Mouse (Mus musculus) neural tube, embryonic 13.5 days (tissue): ENCODE data around the gene Atrip. TPM values are rescaled to one million over a fixed set of nuclear protein-coding genes. Genes with fewer than 3 reads are reported as not detected.

Experiments
- ATAC-seq: fragments of 200-750 bp; cut with Nextera tagmentation; 2 replicates; pipeline ENCODE4 v1.8.0; 2017; ENCODE audit warnings: low read depth, mild to moderate bottlenecking, moderate TSS enrichment, moderate library complexity
- H3K27ac ChIP-seq: fragments of 300-500 bp; sonication (generic); replicated peaks from 2 replicates; pipeline ENCODE4 v1.5.1; 2015; ENCODE audit warnings: moderate library complexity, mild to moderate bottlenecking, inconsistent platforms
- H3K27me3 ChIP-seq: fragments of 300-500 bp; sonication (generic); 2 replicates; pipeline ENCODE4 v1.6.1; 2015; ENCODE audit warnings: mild to moderate bottlenecking, inconsistent platforms
- H3K36me3 ChIP-seq: fragments of 300-500 bp; sonication (generic); 2 replicates; pipeline ENCODE4 v1.6.1; 2015; ENCODE audit warnings: mild to moderate bottlenecking, inconsistent platforms
- H3K4me1 ChIP-seq: fragments of 300-500 bp; sonication (generic); replicated peaks from 2 replicates; pipeline ENCODE4 v1.6.1; 2015; ENCODE audit warnings: inconsistent platforms
- H3K4me2 ChIP-seq: fragments of 300-500 bp; sonication (generic); 2 replicates; pipeline ENCODE4 v1.6.1; 2015; ENCODE audit warnings: inconsistent platforms, mild to moderate bottlenecking, moderate library complexity
- H3K4me3 ChIP-seq: fragments of 300-500 bp; sonication (generic); 2 replicates; pipeline ENCODE4 v1.5.1; 2015; ENCODE audit warnings: mild to moderate bottlenecking, inconsistent platforms
- H3K9ac ChIP-seq: fragments of 300-500 bp; sonication (generic); 2 replicates; pipeline ENCODE4 v1.6.1; 2015; ENCODE audit warnings: moderate library complexity, mild to moderate bottlenecking, inconsistent platforms
- H3K9me3 ChIP-seq: fragments of 300-500 bp; sonication (generic); 2 replicates; pipeline ENCODE4 v1.6.1; 2016; ENCODE audit warnings: inconsistent platforms
- WGBS: fragments of 180-500 bp; shearing (Covaris S2); methylation state at CpG from one replicate; pipeline ENCODE4 v1.1.7; 2015; 5-methylcytosine and 5-hydroxymethylcytosine counted together
- polyA plus RNA-seq: library from polyadenylated mRNA; unstranded; fragments of >200 nt; fragmentation: Nextera tagmentation; extraction: Ambion mirVana; gene quantifications from 2 replicates; pipeline ENCODE4 v1.2.1, GENCODE M21; 2015

The Atrip gene
- polyA plus RNA-seq, 1 experiment from 2014 or later, result 29.5 TPM

DNA sequence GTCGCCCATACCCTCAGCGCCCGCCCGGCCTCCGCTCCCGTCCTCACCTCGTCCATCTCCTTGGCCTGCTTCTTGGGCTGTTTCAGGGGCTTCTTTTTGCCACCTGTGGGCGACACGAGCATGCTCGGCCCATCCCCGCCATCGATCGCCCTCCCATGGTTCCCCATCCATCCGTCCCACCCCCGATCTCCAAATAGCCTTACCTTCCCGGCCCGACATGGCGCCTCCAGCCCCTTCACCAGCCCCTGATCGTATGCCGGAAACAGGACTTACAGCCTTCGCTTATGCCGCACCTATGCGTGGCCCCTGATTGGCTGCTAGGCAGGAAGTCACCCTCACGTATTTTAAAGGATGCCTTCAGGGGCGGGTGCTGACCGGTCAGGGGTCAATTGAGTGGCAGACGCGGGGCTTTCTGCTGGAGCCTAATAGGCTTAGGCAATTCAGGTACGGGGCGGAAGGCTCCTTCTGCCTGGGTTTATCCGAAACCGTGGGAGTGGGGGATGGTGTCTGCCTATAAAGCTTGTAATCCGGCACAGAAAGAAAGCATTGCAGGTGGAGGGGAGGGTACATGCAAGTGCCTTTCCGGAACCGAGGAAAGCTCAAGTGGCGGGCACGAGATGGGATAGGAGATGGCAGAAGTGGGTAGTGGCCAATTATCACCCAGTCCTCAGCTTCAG lies 8.3 kb upstream of the Atrip start, which contains the start of the genes Ccdc51 and Tma7:
Ccdc51 (plus strand) TSS at position 370 of the 677 bp plus-strand sequence.
Tma7 (minus strand) TSS at position 464 of the 677 bp plus-strand sequence.
- peak within 1 kb of the TSS; percentile 85 for H3K4me3 ChIP-seq
- H3K4me2 ChIP-seq, result peak within 1 kb of the TSS; percentile 95
- ATAC-seq, result peak; percentile 96
- WGBS, result under 1% methylated on average over 37 of the region's 37 CpGs
- peak within 1 kb of the TSS; percentile 92 for H3K9ac ChIP-seq
- peak within 1 kb of the TSS; percentile 79 for H3K27ac ChIP-seq
- H3K36me3 ChIP-seq, result peaks cover 25% of the 10 kb centered on the region
- H3K9me3 ChIP-seq, result no peaks in the 10 kb centered on the region
- H3K4me1 ChIP-seq, result peaks cover 29% of the 10 kb centered on the region
- H3K27me3 ChIP-seq, result no peaks in the 10 kb centered on the region

- H3K9ac ChIP-seq, result peak overlapping the region; percentile 92
- 6% methylated on average over 11 of the region's 11 CpGs for WGBS
- H3K27me3 ChIP-seq, result no peaks in the 10 kb centered on the region
- H3K4me1 ChIP-seq, result peaks cover 29% of the 10 kb centered on the region
- peak overlapping the region; percentile 95 for H3K4me2 ChIP-seq
- ATAC-seq, result peak; percentile 37
- H3K27ac ChIP-seq, result peak overlapping the region; percentile 79
- H3K36me3 ChIP-seq, result peaks cover 25% of the 10 kb centered on the region
- no peaks in the 10 kb centered on the region for H3K9me3 ChIP-seq
- H3K4me3 ChIP-seq, result peak overlapping the region; percentile 85
Measured at GRCm38 (mm10) chr9:109081749-109082123, 7.8 kb upstream of the Atrip start.

GRCm38 (mm10) chr9:109080516-109080915 lies 6.6 kb upstream of the Atrip start:
- Histone ChIP-seq H3K9me3 (no peaks in the 10 kb centered on the region), H3K36me3 (peaks cover 25% of the 10 kb centered on the region), H3K27me3 (no peaks in the 10 kb centered on the region), H3K4me2 (peak overlapping the region; percentile 95), H3K9ac (no peak overlapping the region), H3K4me1 (peaks cover 29% of the 10 kb centered on the region), H3K27ac (no peak overlapping the region), H3K4me3 (peak overlapping the region; percentile 85; the same call in 1 of the 2 replicates)
- WGBS, result 97% methylated on average over 3 of the region's 3 CpGs
- no peak for ATAC-seq

- WGBS, result 96% methylated on average over 3 of the region's 3 CpGs
- no peaks in the 10 kb centered on the region for H3K27me3 ChIP-seq
- H3K27ac ChIP-seq, result no peak overlapping the region
- peaks cover 15% of the 10 kb centered on the region for H3K4me1 ChIP-seq
- no peak overlapping the region for H3K4me3 ChIP-seq
- H3K9ac ChIP-seq, result no peak overlapping the region
- H3K4me2 ChIP-seq, result no peak overlapping the region
- no peaks in the 10 kb centered on the region for H3K9me3 ChIP-seq
- ATAC-seq, result no peak
- H3K36me3 ChIP-seq, result peaks cover 83% of the 10 kb centered on the region
Measured at GRCm38 (mm10) chr9:109068095-109068735, 5.7 kb downstream of the Atrip start.

DNA sequence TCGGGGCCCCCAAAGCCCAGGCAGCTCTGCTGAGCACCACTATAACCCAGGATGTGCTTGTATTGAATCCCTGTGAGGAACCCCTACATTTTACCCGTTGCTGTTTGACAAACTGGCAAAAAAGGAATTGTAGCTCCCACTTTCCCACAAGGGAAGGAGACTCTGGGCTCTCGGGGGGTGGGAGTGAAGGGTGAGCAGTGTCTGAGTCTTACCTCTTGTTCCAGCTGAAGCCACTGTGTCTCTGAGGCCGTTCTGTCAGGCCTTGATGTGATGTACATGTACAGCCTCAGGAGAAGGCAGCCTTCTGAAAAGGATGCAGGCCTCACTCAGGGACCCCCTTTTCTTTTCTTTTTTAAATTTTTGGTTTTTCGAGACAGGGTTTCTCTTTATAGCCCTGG lies 13.0 kb downstream of the Atrip start:
- H3K4me3 ChIP-seq, result no peak overlapping the region
- no peak overlapping the region for H3K27ac ChIP-seq
- WGBS, result 93% methylated on average over 5 of the region's 5 CpGs
- H3K9ac ChIP-seq, result no peak overlapping the region
- H3K9me3 ChIP-seq, result no peaks in the 10 kb centered on the region
- no peak overlapping the region for H3K4me2 ChIP-seq
- no peaks in the 10 kb centered on the region for H3K27me3 ChIP-seq
- H3K36me3 ChIP-seq, result peaks cover 90% of the 10 kb centered on the region
- no peak for ATAC-seq
- H3K4me1 ChIP-seq, result peaks cover 12% of the 10 kb centered on the region

GRCm38 (mm10) chr9:109060184-109060897 lies 13.6 kb downstream of the Atrip start:
- Histone ChIP-seq H3K4me2 (no peak overlapping the region), H3K27ac (no peak overlapping the region), H3K4me3 (no peak overlapping the region), H3K9me3 (no peaks in the 10 kb centered on the region), H3K9ac (peak overlapping the region; percentile 75), H3K36me3 (peaks cover 85% of the 10 kb centered on the region), H3K4me1 (peaks cover 17% of the 10 kb centered on the region), H3K27me3 (no peaks in the 10 kb centered on the region)
- peak; percentile 21; the same call in 1 of the 2 replicates for ATAC-seq
- WGBS, result 90% methylated on average over 16 of the region's 16 CpGs

DNA sequence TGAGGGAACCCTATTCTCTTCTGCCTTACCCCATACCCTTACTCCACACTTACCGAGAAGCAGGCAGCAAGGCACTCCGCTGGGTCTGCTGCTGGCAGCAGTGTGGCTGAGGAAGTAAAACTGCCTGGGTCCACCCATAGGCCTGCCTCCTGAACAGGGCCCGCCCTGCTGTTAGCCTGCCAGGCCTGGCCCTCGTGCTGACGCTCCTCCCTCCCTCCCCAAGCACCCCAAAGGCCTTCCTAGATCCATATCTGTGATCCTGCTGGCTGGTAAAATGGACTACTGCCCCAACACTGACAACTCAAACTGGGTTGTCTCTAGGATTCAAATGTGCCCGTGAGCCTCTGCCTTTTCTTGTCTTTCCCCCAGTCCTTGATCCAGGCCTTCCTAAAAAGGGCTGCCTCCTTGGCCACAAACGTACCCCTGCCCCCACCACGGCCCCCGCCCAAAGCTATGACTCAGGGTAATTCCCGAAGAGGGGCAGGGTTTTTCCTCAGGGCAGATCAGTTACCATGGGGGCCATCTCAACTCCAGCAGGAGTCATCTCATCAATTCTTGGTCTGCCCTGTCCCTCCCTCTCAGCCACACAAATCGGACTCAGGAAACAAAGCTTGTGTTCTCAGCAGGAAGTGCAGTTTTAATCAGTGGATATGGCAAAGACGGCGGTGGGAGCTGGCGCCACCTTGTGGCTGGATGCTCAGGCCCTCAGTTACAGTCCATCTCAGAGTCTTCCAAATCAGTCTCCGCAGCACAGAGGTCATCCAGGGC lies 14.6 kb downstream of the Atrip start, which contains the start of gene Trex1:
Trex1 (minus strand) TSS at position 599 of the 768 bp plus-strand sequence.
- Histone ChIP-seq H3K9ac (peak within 1 kb of the TSS; percentile 75), H3K4me3 (peak within 1 kb of the TSS; percentile 38), H3K36me3 (peaks cover 75% of the 10 kb centered on the region), H3K4me2 (peak within 1 kb of the TSS; percentile 61), H3K27me3 (no peaks in the 10 kb centered on the region), H3K27ac (peak within 1 kb of the TSS; percentile 91), H3K4me1 (peaks cover 25% of the 10 kb centered on the region), H3K9me3 (no peaks in the 10 kb centered on the region)
- 22% methylated on average over 15 of the region's 15 CpGs for WGBS
- ATAC-seq, result peak; percentile 79

- no peak for ATAC-seq
- Histone ChIP-seq H3K36me3 (peaks cover 63% of the 10 kb centered on the region), H3K9ac (peak overlapping the region; percentile 75), H3K27me3 (no peaks in the 10 kb centered on the region), H3K9me3 (no peaks in the 10 kb centered on the region), H3K4me3 (peak overlapping the region; percentile 38; the same call in 1 of the 2 replicates), H3K4me1 (peaks cover 25% of the 10 kb centered on the region), H3K4me2 (peak overlapping the region; percentile 61), H3K27ac (no peak overlapping the region)
- WGBS, result 93% methylated on average over 19 of the region's 19 CpGs
Measured at GRCm38 (mm10) chr9:109058006-109058765, 15.7 kb downstream of the Atrip start.

DNA sequence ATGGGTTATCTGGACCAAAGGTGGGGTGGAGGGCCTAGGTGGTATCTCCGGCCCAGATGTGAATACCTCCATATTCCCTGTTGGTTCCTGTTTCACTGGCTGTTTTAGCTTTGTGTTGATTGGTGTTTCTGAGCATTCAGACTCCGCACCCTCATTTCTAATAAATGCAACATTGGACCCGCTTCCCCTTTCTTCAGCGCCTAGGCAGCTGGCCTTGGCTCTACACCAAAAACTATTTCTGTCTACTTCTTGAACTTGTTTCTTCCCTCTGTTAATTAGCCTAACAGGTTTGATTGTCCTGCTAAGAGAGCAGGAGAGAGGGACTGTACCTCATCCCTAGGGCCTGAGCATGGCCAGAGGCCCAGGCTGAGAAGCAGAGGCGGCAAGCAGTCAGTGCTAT lies 16.4 kb downstream of the Atrip start:
- H3K4me3 ChIP-seq, result no peak overlapping the region
- H3K27ac ChIP-seq, result no peak overlapping the region
- no peak for ATAC-seq
- H3K9ac ChIP-seq, result no peak overlapping the region
- peaks cover 57% of the 10 kb centered on the region for H3K36me3 ChIP-seq
- no peaks in the 10 kb centered on the region for H3K27me3 ChIP-seq
- H3K4me1 ChIP-seq, result peaks cover 25% of the 10 kb centered on the region
- no peak overlapping the region for H3K4me2 ChIP-seq
- 97% methylated on average over 5 of the region's 5 CpGs for WGBS
- H3K9me3 ChIP-seq, result no peaks in the 10 kb centered on the region

GRCm38 (mm10) chr9:109056916-109057315 lies 17.0 kb downstream of the Atrip start:
- no peaks in the 10 kb centered on the region for H3K27me3 ChIP-seq
- H3K4me3 ChIP-seq, result no peak overlapping the region
- no peak for ATAC-seq
- no peak overlapping the region for H3K4me2 ChIP-seq
- H3K36me3 ChIP-seq, result peaks cover 51% of the 10 kb centered on the region
- H3K9me3 ChIP-seq, result no peaks in the 10 kb centered on the region
- H3K27ac ChIP-seq, result no peak overlapping the region
- H3K9ac ChIP-seq, result no peak overlapping the region
- H3K4me1 ChIP-seq, result peaks cover 25% of the 10 kb centered on the region
- 89% methylated on average over 4 of the region's 4 CpGs for WGBS

GRCm38 (mm10) chr9:109056081-109056690 lies 17.7 kb downstream of the Atrip start:
- no peaks in the 10 kb centered on the region for H3K27me3 ChIP-seq
- no peak overlapping the region for H3K4me3 ChIP-seq
- WGBS, result 91% methylated on average over 17 of the region's 17 CpGs
- ATAC-seq, result no peak
- H3K4me1 ChIP-seq, result peaks cover 25% of the 10 kb centered on the region
- H3K36me3 ChIP-seq, result peaks cover 47% of the 10 kb centered on the region
- no peaks in the 10 kb centered on the region for H3K9me3 ChIP-seq
- no peak overlapping the region for H3K27ac ChIP-seq
- H3K9ac ChIP-seq, result no peak overlapping the region
- no peak overlapping the region for H3K4me2 ChIP-seq
